Mouse (Mus musculus): Measurements from ENCODE around the gene Fbll1. TPM values are rescaled to one million over a fixed set of nuclear protein-coding genes. Genes with fewer than 3 reads are reported as not detected.

Gene Fbll1
- polyA plus RNA-seq, 3 experiments from 2014 or later: not detected

GRCm38 (mm10) chr11:35783038-35783437 lies 15.6 kb downstream of the Fbll1 start:
- no peak for ATAC-seq

- no peak for ATAC-seq
Observed at GRCm38 (mm10) chr11:35782444-35782843, 16.2 kb downstream of the Fbll1 start.

DNA sequence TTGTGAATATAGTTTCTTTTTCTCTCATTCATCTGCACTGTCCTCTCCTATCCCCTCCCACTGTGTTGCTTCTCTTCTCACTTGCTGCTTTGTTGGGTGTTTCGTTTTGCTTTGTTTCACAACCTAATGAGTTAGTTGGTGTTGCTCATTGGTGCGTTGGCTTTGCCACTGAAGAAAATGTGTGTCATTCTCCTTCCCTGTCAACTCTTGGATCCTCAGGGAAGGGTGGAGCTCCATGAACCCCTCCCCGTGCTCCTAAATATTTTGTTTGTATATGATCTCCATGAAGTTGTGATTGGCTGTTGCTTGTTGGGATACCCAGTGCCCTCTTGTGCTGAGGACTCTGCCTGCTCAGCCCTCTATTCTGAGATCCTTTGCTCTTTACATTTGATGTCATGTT lies 18.3 kb downstream of the Fbll1 start:
- no peak for ATAC-seq

GRCm38 (mm10) chr11:35776452-35776851 lies 22.2 kb downstream of the Fbll1 start:
- ATAC-seq: no peak

DNA sequence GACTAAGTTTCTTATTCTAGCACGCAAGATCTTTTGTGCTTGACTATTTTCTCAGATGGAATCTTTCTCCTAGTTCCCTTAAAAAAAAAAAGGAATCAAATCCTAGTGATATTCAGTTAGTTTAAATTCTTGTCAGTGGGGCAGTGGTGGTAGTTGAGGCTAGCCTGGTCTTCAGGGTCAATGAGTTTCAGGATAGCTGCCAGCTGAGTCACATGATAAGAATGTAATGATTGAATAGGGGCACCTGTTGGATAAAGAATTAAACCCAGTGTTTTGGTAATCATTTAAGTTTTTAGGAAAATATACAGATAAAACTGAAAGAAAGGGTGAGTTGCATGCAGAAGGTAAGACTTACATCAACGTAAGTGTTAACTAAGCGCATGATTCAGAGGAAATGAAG lies 23.1 kb downstream of the Fbll1 start:
- ATAC-seq: no peak

- no peak for ATAC-seq
Observed at GRCm38 (mm10) chr11:35770741-35771504, 27.8 kb downstream of the Fbll1 start.

- peak; percentile 39 for ATAC-seq
Observed at GRCm38 (mm10) chr11:35769746-35770437, 28.8 kb downstream of the Fbll1 start.

- ATAC-seq: peak; percentile 98
Observed at GRCm38 (mm10) chr11:35769188-35769745, 29.4 kb downstream of the Fbll1 start, which contains the start of gene Pank3. Pank3 (plus strand) TSS chr11:35769484.

DNA sequence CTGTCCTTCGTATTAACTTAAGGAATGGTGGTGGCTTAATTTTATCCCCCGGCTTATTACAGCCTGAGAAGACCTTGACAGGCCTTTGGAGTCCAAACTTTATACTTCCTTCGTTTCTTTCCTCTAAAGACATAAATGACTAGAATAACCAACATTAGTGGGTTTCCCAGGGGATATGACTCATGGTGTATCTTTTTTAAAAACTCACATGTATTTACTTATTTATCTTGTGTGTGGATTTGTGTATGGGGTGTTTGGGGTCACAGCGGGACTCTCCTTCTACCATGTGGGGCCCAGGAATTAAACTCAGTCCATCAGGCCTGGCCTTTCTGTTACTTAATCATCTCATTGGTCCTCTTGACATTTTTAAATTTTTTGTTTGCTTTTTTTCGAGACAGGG lies 31.8 kb downstream of the Fbll1 start:
- ATAC-seq: no peak

DNA sequence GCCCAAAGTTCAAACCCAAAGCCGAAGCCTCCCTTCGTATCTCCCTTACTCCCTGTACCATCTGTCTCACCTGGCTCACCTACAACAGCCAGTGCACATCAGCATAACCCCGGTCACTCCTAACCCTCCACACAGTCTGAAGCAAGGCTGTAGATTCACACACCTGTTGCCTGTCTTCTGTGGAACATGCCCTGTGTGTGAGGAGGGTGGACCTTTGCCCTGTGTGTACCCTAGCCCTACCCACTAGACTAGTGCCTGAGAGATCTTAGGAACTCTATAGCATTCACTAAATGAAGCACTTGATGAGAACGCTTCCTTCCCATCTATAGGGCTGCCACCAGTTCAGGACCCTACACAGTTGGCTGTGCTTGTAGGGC lies 38.1 kb downstream of the Fbll1 start:
- ATAC-seq: no peak

DNA sequence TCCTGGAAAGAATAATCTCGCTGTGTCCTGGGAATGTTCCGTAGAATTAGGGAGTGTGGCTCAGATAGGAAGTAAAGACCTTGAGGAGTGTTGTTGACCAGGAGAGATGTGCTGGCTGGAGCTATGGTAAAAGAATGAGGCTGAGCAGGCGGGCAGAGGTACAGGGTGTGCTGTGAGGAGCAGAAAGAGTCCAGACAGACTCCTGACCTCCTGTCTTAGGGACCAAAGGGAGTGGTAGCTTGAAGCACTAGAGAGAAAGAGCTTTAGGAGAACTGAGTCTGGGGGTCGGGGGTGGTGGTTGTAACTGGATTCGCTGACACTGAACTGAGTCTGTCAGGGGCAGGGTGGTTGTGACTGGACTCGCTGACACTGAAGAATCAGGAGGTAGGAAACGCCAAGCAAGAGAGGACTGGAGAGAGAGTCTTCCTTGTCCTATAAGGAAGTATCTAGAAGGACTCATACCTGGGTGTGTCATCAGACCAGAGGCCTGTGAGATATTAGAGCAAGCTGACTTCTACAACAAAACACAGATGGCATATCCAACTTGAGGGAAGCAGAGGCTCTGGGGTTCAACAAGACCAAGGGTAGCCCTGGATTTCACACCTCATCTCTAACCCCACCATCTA lies 38.6 kb downstream of the Fbll1 start:
- no peak for ATAC-seq

GRCm38 (mm10) chr11:35756411-35757303 lies 42.0 kb downstream of the Fbll1 start:
- ATAC-seq: no peak

DNA sequence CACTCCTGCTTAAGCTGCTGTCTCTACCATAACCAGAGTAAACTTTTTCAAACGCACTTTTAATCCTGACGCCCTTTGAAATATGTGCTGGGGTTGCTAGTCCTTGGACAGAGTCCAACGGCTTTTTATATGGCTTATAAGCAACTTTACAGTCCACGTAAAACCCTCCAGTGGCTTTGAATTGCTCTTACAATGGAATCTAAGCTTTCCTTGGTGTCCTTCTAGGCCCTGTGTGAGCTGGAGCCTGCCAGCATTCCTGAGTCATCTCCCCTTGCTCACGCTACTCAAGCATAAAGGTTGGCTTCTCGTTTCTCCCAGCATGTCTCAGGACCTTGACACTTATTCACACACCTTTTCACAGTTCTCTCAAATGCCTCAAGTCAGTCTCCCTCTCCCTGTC lies 43.1 kb downstream of the Fbll1 start:
- ATAC-seq: no peak

DNA sequence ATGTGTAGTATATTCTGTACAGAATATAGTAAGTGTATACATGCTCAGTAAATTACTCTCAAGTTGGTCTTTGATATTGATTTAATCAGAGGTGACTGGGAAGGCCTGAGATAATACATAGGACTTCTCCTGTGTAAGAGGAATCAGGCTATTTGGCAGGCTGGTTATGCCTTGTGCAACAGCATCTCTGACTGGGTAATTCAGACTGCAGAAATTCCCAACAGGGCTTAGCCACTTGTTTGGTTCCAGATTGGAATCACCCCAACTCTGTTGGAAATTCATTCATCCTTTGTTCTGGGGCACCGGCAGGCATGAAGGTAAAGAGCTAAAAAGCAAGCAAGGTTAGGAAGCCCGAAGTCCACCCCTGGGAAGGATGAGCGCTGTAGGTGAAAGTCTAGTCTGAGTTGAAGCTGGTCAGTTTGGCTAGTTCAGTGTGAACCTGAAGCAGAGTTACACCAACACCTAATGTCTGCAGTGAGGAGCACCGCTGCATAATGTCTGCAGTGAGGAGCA lies 43.7 kb downstream of the Fbll1 start:
- ATAC-seq: no peak

GRCm38 (mm10) chr11:35750578-35750977 lies 48.1 kb downstream of the Fbll1 start:
- no peak for ATAC-seq

Other genes with a start within 250 kb of the Fbll1 start
- 1 to 10 TPM; 7.0 to 7.9 (median 7.5) TPM for gene Pank3, start 29.4 kb downstream of the Fbll1 start, polyA plus RNA-seq (2017; shearing (Covaris generic))
- gene Rars, start 35.6 kb upstream of the Fbll1 start, polyA plus RNA-seq (2017; shearing (Covaris generic)): 10 to 100 TPM; 66.5 to 81.2 (median 71.4) TPM
- under 1 TPM in 2 of 3 experiments, not detected in 1; 0.12 to 0.17 TPM for gene Wwc1, start 181.6 kb upstream of the Fbll1 start, polyA plus RNA-seq (2017; shearing (Covaris generic))